11 mouse cellular contexts compared by ENCODE assay signal in the genomic region with DNA sequence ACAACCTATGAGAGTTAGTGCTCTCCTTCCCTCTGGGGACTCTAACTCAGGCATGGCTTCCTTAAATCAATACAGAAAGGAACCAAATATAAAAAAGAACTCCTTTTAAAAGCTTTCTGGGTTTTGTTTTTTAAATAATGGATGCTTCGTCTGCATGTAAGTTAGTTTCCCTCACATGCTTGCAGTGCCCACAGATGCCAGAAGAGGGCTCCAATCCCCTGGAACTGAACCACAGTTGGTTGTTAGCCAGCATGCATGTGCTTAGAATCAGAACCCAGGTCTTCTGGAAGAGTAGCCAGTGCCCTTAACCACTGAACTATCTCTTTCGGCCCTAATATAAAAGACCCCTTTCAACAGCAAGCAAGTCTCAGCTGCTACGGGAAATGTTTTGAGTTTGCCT.
DNase-seq lines count a peak whose midpoint lies in the region; ATAC-seq and TF ChIP-seq lines count a peak whose summit lies in the region.
"Had no signal": no experiment of that assay in that cellular context is flagged by ENCODE, and none has a peak within 500 bp of the region (broad histone marks: within the 10 kb centered on the region; RNA-seq: fewer than 3 reads in every experiment).

No protein-coding gene starts in this region.

- no peak for TF ChIP-seq EP300 in liver, postnatal 0 days (IDR thresholded peaks at IDR 0.05; ENCODE audit: low read depth)

- H3K36me3 ChIP-seq in liver, postnatal 0 days (replicated peaks; ENCODE audit: insufficient read depth, low read length) = no peaks in the 10 kb centered on the region
- no peaks in the 10 kb centered on the region for H3K36me3 ChIP-seq in liver, embryonic 11.5 days (ENCODE audit: control insufficient read depth, insufficient read depth, low read length)
- H3K36me3 ChIP-seq in forebrain, embryonic 13.5 days (ENCODE audit: poor library complexity, severe bottlenecking) = no peaks in the 10 kb centered on the region
- H3K36me3 ChIP-seq: liver, embryonic 13.5 days had no signal

- no peak overlapping the region for H3K4me3 ChIP-seq in gastrocnemius, adult 2 months
- H3K4me3 ChIP-seq in liver, postnatal 0 days (ENCODE audit: low read depth, low read length) = no peak overlapping the region
- H3K4me3 ChIP-seq in liver, embryonic 11.5 days (ENCODE audit: low read depth, low read length) = no peak overlapping the region
- no peak overlapping the region for H3K4me3 ChIP-seq in forebrain, embryonic 13.5 days
- H3K4me3 ChIP-seq: liver, embryonic 13.5 days had no signal

- no peak overlapping the region for H3K9ac ChIP-seq in liver, postnatal 0 days (replicated peaks)
- no peak overlapping the region for H3K9ac ChIP-seq in liver, embryonic 11.5 days (ENCODE audit: low read depth, low read length)
- H3K9ac ChIP-seq in forebrain, embryonic 13.5 days = no peak overlapping the region
- H3K9ac ChIP-seq: liver, embryonic 13.5 days had no signal

- intact Hi-C loops in gastrocnemius, adult 2 months (cut with DNase I) = no loop called here

- H3K9me3 ChIP-seq in liver, postnatal 0 days (ENCODE audit: low read length) = no peaks in the 10 kb centered on the region
- H3K9me3 ChIP-seq in liver, embryonic 11.5 days (ENCODE audit: control insufficient read depth, low read length) = no peaks in the 10 kb centered on the region
- no peaks in the 10 kb centered on the region for H3K9me3 ChIP-seq in forebrain, embryonic 13.5 days (replicated peaks)
- H3K9me3 ChIP-seq: liver, embryonic 13.5 days had no signal

- H3K27me3 ChIP-seq in liver, postnatal 0 days (ENCODE audit: insufficient read depth, low read length) = no peaks in the 10 kb centered on the region
- no peaks in the 10 kb centered on the region for H3K27me3 ChIP-seq in liver, embryonic 11.5 days (replicated peaks; ENCODE audit: control insufficient read depth, insufficient read depth, low read length)
- no peaks in the 10 kb centered on the region for H3K27me3 ChIP-seq in forebrain, embryonic 13.5 days
- H3K27me3 ChIP-seq: liver, embryonic 13.5 days had no signal

- TF ChIP-seq CTCF in gastrocnemius, adult 2 months (IDR thresholded peaks at IDR 0.05) = peak; percentile 43
- peak; percentile 54 for TF ChIP-seq CTCF in liver, postnatal 0 days (IDR thresholded peaks at IDR 0.05; ENCODE audit: low read depth)

- ATAC-seq in liver, postnatal 0 days = no peak
- no peak for ATAC-seq in liver, embryonic 11.5 days (replicated peaks; ENCODE audit: low FRiP score)
- ATAC-seq in forebrain, embryonic 13.5 days = no peak

- H3K4me1 ChIP-seq in liver, postnatal 0 days (ENCODE audit: insufficient read depth) = no peaks in the 10 kb centered on the region
- H3K4me1 ChIP-seq in liver, embryonic 11.5 days (replicated peaks; ENCODE audit: control insufficient read depth, insufficient read depth, low read length) = no peaks in the 10 kb centered on the region
- no peaks in the 10 kb centered on the region for H3K4me1 ChIP-seq in forebrain, embryonic 13.5 days
- H3K4me1 ChIP-seq: liver, embryonic 13.5 days had no signal

- no peak overlapping the region for H3K27ac ChIP-seq in gastrocnemius, adult 2 months
- H3K27ac ChIP-seq in liver, postnatal 0 days (ENCODE audit: low read depth) = no peak overlapping the region
- no peak overlapping the region for H3K27ac ChIP-seq in liver, embryonic 11.5 days (ENCODE audit: low read depth, low read length)
- H3K27ac ChIP-seq in forebrain, embryonic 13.5 days = no peak overlapping the region
- H3K27ac ChIP-seq: liver, embryonic 13.5 days had no signal

- WGBS in liver, postnatal 0 days (ENCODE audit: insufficient replicate concordance) = 89% methylated on average over 3 of the region's 3 CpGs
- WGBS in liver, embryonic 11.5 days = 90% methylated on average over 3 of the region's 3 CpGs
- WGBS in forebrain, embryonic 13.5 days = 93% methylated on average over 3 of the region's 3 CpGs

- no peak overlapping the region for H3K4me2 ChIP-seq in liver, postnatal 0 days (ENCODE audit: low read depth, low read length)
- H3K4me2 ChIP-seq in liver, embryonic 11.5 days = no peak overlapping the region
- H3K4me2 ChIP-seq in forebrain, embryonic 13.5 days = no peak overlapping the region
- H3K4me2 ChIP-seq: liver, embryonic 13.5 days had no signal

- no peak for DNase-seq in gastrocnemius, adult 2 months
- no peak for DNase-seq in gastrocnemius, postnatal 4 days (ENCODE audit: low spot score in 2 of 2)
- DNase-seq in liver, postnatal 0 days = peak; percentile 19
- no peak for DNase-seq in liver, embryonic 11.5 days (ENCODE audit: low spot score)
- DNase-seq in ES-CJ7 (ENCODE audit: low read depth, low spot score) = peak; percentile 62
- DNase-seq in naive thymus-derived CD4-positive, alpha-beta T cell, adult 2 months (ENCODE audit: low read depth) = peak; percentile 6
- DNase-seq in layer of hippocampus, postnatal 10 days (ENCODE audit: low spot score in 2 of 2) = no peak
- DNase-seq: liver, embryonic 13.5 days; midbrain, embryonic 14.5 days; retina, postnatal 1 day had no signal

Comparison
In these comparisons a context has a peak if more than half of its experiments do, and no peak if none do; other contexts are left out.
1. DNase-seq: peak in liver, postnatal 0 days (single experiment), ES-CJ7 (single experiment) and naive thymus-derived CD4-positive, alpha-beta T cell, adult 2 months (single experiment); none in gastrocnemius, adult 2 months (single experiment), gastrocnemius, postnatal 4 days (0 of 2), liver, embryonic 11.5 days (single experiment) and layer of hippocampus, postnatal 10 days (0 of 2).